Mouse (Mus musculus) midbrain, embryonic 11.5 days (tissue): Measurements from ENCODE around the gene Cfap77. TPM values are rescaled to one million over a fixed set of nuclear protein-coding genes. Genes with fewer than 3 reads are reported as not detected.

Experiments used
- ATAC-seq: fragments of 200-750 bp; cut with Nextera tagmentation; 2 replicates; pipeline ENCODE4 v1.8.0; 2017; ENCODE audit warnings: moderate TSS enrichment, moderate library complexity; ENCODE audit not compliant: low FRiP score
- DNase-seq: peaks from one replicate; pipeline ENCODE4 v3.0.0; 2015; ENCODE audit warnings: low spot score; ENCODE audit errors: missing footprints
- H3K27ac ChIP-seq: fragments of 300-500 bp; sonication (generic); 2 replicates; pipeline ENCODE4 v1.5.1; 2014; ENCODE audit warnings: low read depth, low read length
- H3K27me3 ChIP-seq: fragments of 300-500 bp; sonication (generic); 2 replicates; pipeline ENCODE4 v1.6.1; 2014; ENCODE audit warnings: mild to moderate bottlenecking, low read length, moderate library complexity, mixed read lengths; ENCODE audit not compliant: control insufficient read depth, insufficient read depth
- H3K36me3 ChIP-seq: fragments of 300-500 bp; sonication (generic); 2 replicates; pipeline ENCODE4 v1.6.1; 2014; ENCODE audit warnings: mild to moderate bottlenecking, low read length, moderate library complexity, mixed read lengths; ENCODE audit not compliant: control insufficient read depth, insufficient read depth
- H3K4me1 ChIP-seq: fragments of 300-500 bp; sonication (generic); 2 replicates; pipeline ENCODE4 v1.6.1; 2014; ENCODE audit warnings: low read length; ENCODE audit not compliant: control insufficient read depth, insufficient read depth
- H3K4me2 ChIP-seq: fragments of 300-500 bp; sonication (generic); 2 replicates; pipeline ENCODE4 v1.6.1; 2014; ENCODE audit warnings: mild to moderate bottlenecking, moderate library complexity
- H3K4me3 ChIP-seq: fragments of 300-500 bp; sonication (generic); 2 replicates; pipeline ENCODE4 v1.5.1; 2014; ENCODE audit warnings: low read depth, low read length
- H3K9ac ChIP-seq: fragments of 300-500 bp; sonication (generic); 2 replicates; pipeline ENCODE4 v1.6.1; 2014; ENCODE audit warnings: low read length
- H3K9me3 ChIP-seq: fragments of 300-500 bp; sonication (generic); 2 replicates; pipeline ENCODE4 v1.6.1; 2016; ENCODE audit warnings: low read length; ENCODE audit not compliant: control insufficient read depth
- WGBS: fragments of 180-500 bp; shearing (Covaris S2); extraction: QIAGEN DNeasy Blood & Tissue Kit; methylation state at CpG from one replicate; pipeline ENCODE4 v1.1.7; 2014; 5-methylcytosine and 5-hydroxymethylcytosine counted together
- polyA plus RNA-seq: library from polyadenylated mRNA; unstranded; fragments of >200 nt; fragmentation: Nextera tagmentation; extraction: Ambion mirVana; gene quantifications from 2 replicates; pipeline ENCODE4 v1.2.1, GENCODE M21; 2014

Cfap77 gene
- polyA plus RNA-seq, 1 experiment from 2014 or later: 0.77 TPM

- Histone ChIP-seq H3K27me3 (no peaks in the 10 kb centered on the region), H3K4me2 (no peak overlapping the region), H3K9me3 (no peaks in the 10 kb centered on the region), H3K9ac (no peak overlapping the region), H3K4me1 (peaks cover 5% of the 10 kb centered on the region), H3K36me3 (no peaks in the 10 kb centered on the region), H3K27ac (no peak overlapping the region), H3K4me3 (no peak overlapping the region)
- DNase-seq: no peak
- ATAC-seq: no peak
- WGBS: 73% methylated on average over 6 of the region's 6 CpGs
These were observed 109.5 kb downstream of the Cfap77 start for GRCm38 (mm10) chr2:28945388-28945787.

GRCm38 (mm10) chr2:28943666-28944516, 111.0 kb downstream of the Cfap77 start:
- no peak overlapping the region for H3K4me2 ChIP-seq
- 54% methylated on average over 30 of the region's 30 CpGs for WGBS
- no peak for ATAC-seq

DNA sequence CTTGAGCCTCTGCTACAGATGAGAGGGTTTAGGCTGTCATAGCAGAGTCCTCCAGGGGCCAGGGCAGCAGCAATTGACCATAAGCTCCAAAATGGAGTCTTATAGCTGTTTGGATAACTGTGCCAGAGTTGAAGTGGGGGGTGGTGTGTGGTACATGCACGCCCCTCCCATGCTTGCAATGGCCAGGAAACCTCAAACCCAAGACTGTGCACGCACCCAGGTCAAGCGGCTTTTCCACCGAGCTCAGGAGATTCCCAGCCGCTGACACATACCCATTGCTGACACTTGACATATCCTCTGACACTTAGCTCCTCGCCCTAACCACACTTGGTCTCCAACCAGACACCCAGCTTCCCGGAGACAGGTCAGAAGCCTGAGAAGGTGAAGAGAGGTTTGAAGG, 115.9 kb downstream of the Cfap77 start:
- ATAC-seq (no peak), DNase-seq (no peak)
- no peaks in the 10 kb centered on the region for H3K9me3 ChIP-seq
- H3K4me3 ChIP-seq: no peak overlapping the region
- H3K36me3 ChIP-seq: no peaks in the 10 kb centered on the region
- no peak overlapping the region for H3K9ac ChIP-seq
- 85% methylated on average over 7 of the region's 7 CpGs for WGBS
- no peak overlapping the region for H3K27ac ChIP-seq
- no peaks in the 10 kb centered on the region for H3K27me3 ChIP-seq
- H3K4me2 ChIP-seq: no peak overlapping the region
- no peaks in the 10 kb centered on the region; the same call in 1 of the 2 replicates for H3K4me1 ChIP-seq

More at GRCm38 (mm10) chr2:28943666-28944516, 111.0 kb downstream of the Cfap77 start:
- DNase-seq: no peak
- H3K9ac ChIP-seq: no peak overlapping the region
- no peaks in the 10 kb centered on the region for H3K36me3 ChIP-seq
- H3K4me3 ChIP-seq: no peak overlapping the region
- H3K9me3 ChIP-seq: no peaks in the 10 kb centered on the region
- peaks cover 5% of the 10 kb centered on the region for H3K4me1 ChIP-seq
- no peak overlapping the region for H3K27ac ChIP-seq
- no peaks in the 10 kb centered on the region for H3K27me3 ChIP-seq

DNA sequence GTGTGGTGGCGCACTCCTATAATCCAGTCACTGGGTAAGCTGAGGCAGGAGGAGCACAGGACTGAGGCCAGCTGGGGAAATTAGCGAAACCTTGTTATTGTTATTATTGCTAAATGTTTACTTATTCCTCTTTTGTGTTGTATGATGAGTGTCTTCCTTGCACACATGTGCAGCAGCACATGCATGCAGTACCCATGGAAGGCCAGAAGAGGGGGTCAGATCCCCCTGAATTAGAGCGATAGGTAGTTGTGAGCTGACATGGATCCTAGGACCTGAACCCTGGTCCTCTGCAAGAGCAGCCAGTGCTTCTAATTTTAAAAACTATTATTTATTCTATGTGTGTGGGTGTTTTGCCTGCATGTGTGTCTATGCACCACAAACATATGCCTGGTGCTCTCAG, 124.3 kb downstream of the Cfap77 start:
- no peaks in the 10 kb centered on the region for H3K36me3 ChIP-seq
- H3K9ac ChIP-seq: no peak overlapping the region
- no peak for DNase-seq
- ATAC-seq: no peak
- H3K9me3 ChIP-seq: no peaks in the 10 kb centered on the region
- no peaks in the 10 kb centered on the region; the same call in 1 of the 2 replicates for H3K27me3 ChIP-seq
- 95% methylated on average over 3 of the region's 3 CpGs for WGBS
- H3K4me1 ChIP-seq: no peaks in the 10 kb centered on the region
- H3K27ac ChIP-seq: no peak overlapping the region
- no peak overlapping the region for H3K4me3 ChIP-seq
- no peak overlapping the region for H3K4me2 ChIP-seq

DNA sequence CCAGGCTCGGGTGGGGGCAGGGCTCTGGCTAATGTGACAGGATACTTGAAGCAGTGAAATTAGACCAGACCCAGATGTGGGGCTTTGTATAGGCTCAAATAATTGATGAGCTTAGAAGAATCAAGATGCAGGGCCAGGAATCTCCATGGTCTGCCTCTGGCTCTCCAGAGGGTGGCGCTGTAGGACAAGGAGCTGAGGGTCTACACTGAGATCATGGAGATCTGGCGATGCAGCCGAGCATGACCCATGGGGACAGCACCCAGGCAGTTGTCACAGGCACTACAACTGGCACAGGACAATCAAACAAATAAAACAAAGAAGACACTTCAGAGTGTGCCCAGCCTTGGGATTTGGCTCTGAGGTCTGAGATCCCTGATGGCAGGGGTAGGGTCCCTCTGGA, 131.0 kb downstream of the Cfap77 start:
- Histone ChIP-seq H3K27me3 (peaks cover 40% of the 10 kb centered on the region), H3K9me3 (no peaks in the 10 kb centered on the region), H3K36me3 (no peaks in the 10 kb centered on the region), H3K4me1 (no peaks in the 10 kb centered on the region), H3K4me2 (no peak overlapping the region), H3K4me3 (no peak overlapping the region), H3K27ac (no peak overlapping the region), H3K9ac (no peak overlapping the region)
- DNase-seq (peak; percentile 95), ATAC-seq (peak; percentile 77)
- WGBS: 0% methylated on average over 4 of the region's 4 CpGs

- H3K4me3 ChIP-seq: no peak overlapping the region
- H3K9ac ChIP-seq: 0 out of 2 replicates have a peak overlapping the region, but pooled peaks have one; percentile 12
- H3K9me3 ChIP-seq: no peaks in the 10 kb centered on the region
- H3K36me3 ChIP-seq: no peaks in the 10 kb centered on the region
- H3K27me3 ChIP-seq: peaks cover 89% of the 10 kb centered on the region
- H3K4me2 ChIP-seq: no peak overlapping the region
- ATAC-seq (no peak), DNase-seq (peak; percentile 92)
- H3K4me1 ChIP-seq: peaks cover 10% of the 10 kb centered on the region; the same call in 1 of the 2 replicates
- 0% methylated on average over 4 of the region's 4 CpGs for WGBS
- no peak overlapping the region; the same call in 1 of the 2 replicates for H3K27ac ChIP-seq
These were observed 135.9 kb downstream of the Cfap77 start for GRCm38 (mm10) chr2:28919001-28919400.

DNA sequence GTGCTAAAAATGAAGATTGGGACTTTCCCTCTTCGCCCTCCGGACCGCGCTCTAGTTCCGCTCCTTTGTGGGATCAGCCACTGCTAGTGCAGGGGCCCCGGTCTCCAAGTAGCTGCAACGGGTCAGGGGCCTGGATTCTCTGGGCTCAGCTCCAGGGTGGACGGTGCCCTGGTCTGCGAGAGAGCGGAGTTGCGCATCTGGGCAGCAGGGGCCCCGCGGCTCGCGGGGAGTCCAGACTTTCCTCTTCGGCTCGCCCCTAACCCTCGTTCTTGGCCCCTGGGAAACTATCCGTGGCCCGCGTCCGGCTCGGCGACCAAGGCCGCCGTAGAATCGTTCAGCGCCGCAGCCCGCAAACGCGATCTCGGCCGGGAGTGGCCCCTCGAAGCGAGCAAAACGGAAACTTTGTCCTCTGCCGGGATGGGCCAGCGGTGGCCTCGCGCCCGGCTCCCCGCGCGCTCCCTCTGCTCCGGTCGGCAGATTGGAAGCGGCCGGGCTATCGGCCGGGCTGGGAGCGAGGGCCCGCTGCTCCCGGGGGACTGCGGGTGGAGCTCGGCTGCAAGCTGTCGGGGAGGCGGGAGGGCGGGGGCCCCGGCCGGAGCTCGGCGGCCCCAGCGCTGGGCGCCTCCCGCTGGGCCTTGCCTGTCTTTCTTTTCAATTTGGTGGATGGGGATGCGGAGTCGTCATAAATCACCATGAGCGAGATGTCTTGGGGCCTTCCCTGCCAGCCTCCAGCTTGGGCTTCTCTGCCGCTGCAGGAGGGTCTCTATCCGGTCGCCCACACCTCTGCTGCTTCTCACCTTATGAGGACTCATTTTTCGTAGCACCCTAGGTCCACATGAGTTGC, 137.1 kb downstream of the Cfap77 start:
- ATAC-seq (0 out of 2 replicates have a peak, but pooled peaks have one; percentile 44), DNase-seq (peak; percentile 97)
- peak overlapping the region; percentile 48; the same call in 1 of the 2 replicates for H3K27ac ChIP-seq
- H3K4me1 ChIP-seq: peaks cover 10% of the 10 kb centered on the region; the same call in 1 of the 2 replicates
- WGBS: under 1% methylated on average over 72 of the region's 73 CpGs
- peak overlapping the region; percentile 65 for H3K9ac ChIP-seq
- H3K9me3 ChIP-seq: no peaks in the 10 kb centered on the region
- no peaks in the 10 kb centered on the region for H3K36me3 ChIP-seq
- H3K4me3 ChIP-seq: peak overlapping the region; percentile 32
- H3K27me3 ChIP-seq: peaks cover 94% of the 10 kb centered on the region
- H3K4me2 ChIP-seq: peak overlapping the region; percentile 47

DNA sequence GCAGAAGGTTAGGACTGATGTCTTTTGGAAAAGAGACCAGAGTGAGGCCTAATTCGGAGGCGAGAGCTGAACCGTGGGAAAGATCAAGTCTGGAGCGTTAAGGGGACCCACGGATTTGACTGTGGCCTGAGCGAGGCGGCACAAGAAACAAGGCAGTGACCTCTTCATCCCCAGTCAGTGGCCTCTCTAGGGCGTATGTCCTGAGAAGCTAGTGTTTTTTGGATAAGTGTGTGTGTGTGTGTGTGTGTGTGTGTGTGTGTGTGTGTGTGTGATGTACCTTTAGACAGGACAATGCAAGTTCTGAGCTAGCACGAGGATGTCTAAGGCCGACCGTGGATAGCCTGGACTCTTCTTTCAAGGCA, 137.7 kb downstream of the Cfap77 start:
- 2% methylated on average over 11 of the region's 11 CpGs for WGBS
- Histone ChIP-seq H3K4me1 (peaks cover 13% of the 10 kb centered on the region; the same call in 1 of the 2 replicates), H3K4me3 (peak overlapping the region; percentile 32), H3K9me3 (no peaks in the 10 kb centered on the region), H3K9ac (peak overlapping the region; percentile 65; the same call in 1 of the 2 replicates), H3K36me3 (no peaks in the 10 kb centered on the region), H3K27ac (peak overlapping the region; percentile 48; the same call in 1 of the 2 replicates), H3K27me3 (peaks cover 95% of the 10 kb centered on the region), H3K4me2 (peak overlapping the region; percentile 47)
- DNase-seq (peak; percentile 95), ATAC-seq (0 out of 2 replicates have a peak, but pooled peaks have one; percentile 19)
